Mouse (Mus musculus) CD4-positive, CD25-positive, alpha-beta regulatory T cell, adult 9 weeks (primary cell): ENCODE results near the gene Slc26a5. TPM values are rescaled to one million over a fixed set of nuclear protein-coding genes. Genes with fewer than 3 reads are reported as not detected.

ENCODE experiments used
- polyA plus RNA-seq: library from polyadenylated mRNA; unstranded; fragments of 100-300 nt; shearing (Covaris generic); gene quantifications from one replicate; pipeline ENCODE4 v1.2.1, GENCODE M21; 2017

Slc26a5 gene
- polyA plus RNA-seq, result not detected

GRCm38 (mm10) chr5:21865346-21866107 is at the start of gene Slc26a5:
Gene Slc26a5 (minus strand): TSS chr5:21865604.

GRCm38 (mm10) chr5:21785053-21785452 is 80.4 kb downstream of the Slc26a5 start, which contains the start of the genes Dnajc2 and Psmc2:
Gene Dnajc2 (minus strand): TSS chr5:21785251.
Gene Psmc2 (plus strand): TSS chr5:21785283.

Other genes with a start within 250 kb of the Slc26a5 start
- not detected for gene Fbxl13, start 220.0 kb downstream of the Slc26a5 start, polyA plus RNA-seq
- 22.9 TPM for gene Armc10, start 219.8 kb downstream of the Slc26a5 start, polyA plus RNA-seq
- gene Napepld, start 164.2 kb downstream of the Slc26a5 start, polyA plus RNA-seq, result 4.5 TPM
- gene Pmpcb, start 128.5 kb downstream of the Slc26a5 start, polyA plus RNA-seq, result 74.9 TPM
- 34.4 TPM for gene Dnajc2, start 80.4 kb downstream of the Slc26a5 start, polyA plus RNA-seq
- 163 TPM for gene Psmc2, start 80.3 kb downstream of the Slc26a5 start, polyA plus RNA-seq